Mouse (Mus musculus): Measurements from ENCODE around the gene AI854703. TPM values are rescaled to one million over a fixed set of nuclear protein-coding genes. Genes with fewer than 3 reads are reported as not detected.

The AI854703 gene
- polyA plus RNA-seq, 1 experiment from 2014 or later: 26.9 TPM

GRCm38 (mm10) chr6:48626984-48627383 lies 420 bp downstream of the AI854703 start:
- H3K36me3 ChIP-seq (ENCODE audit: control insufficient read depth, insufficient read depth, low read length): no peaks in the 10 kb centered on the region
- H3K4me2 ChIP-seq (ENCODE audit: low read depth, low read length): peak overlapping the region; percentile 73
- H3K27ac ChIP-seq (ENCODE audit: low read depth, low read length): no peak overlapping the region
- H3K9me3 ChIP-seq (ENCODE audit: control insufficient read depth, low read length): no peaks in the 10 kb centered on the region
- H3K27me3 ChIP-seq (ENCODE audit: control insufficient read depth, insufficient read depth, low read length): 0 out of 2 replicates have a peak, but pooled peaks cover 7% of the 10 kb centered on the region
- peaks cover 4% of the 10 kb centered on the region; the same call in 1 of the 2 replicates for H3K4me1 ChIP-seq (ENCODE audit: control insufficient read depth, insufficient read depth, low read length)
- ATAC-seq (ENCODE audit: low read depth): peak; percentile 47; the same call in 1 of the 2 replicates
- WGBS: under 1% methylated on average over 32 of the region's 32 CpGs
- peak overlapping the region; percentile 55 for H3K9ac ChIP-seq (replicated peaks; ENCODE audit: low read depth, low read length)
- peak overlapping the region; percentile 48 for H3K4me3 ChIP-seq (ENCODE audit: low read depth, low read length)

- no peak overlapping the region for H3K27ac ChIP-seq (ENCODE audit: low read depth, low read length)
- no peaks in the 10 kb centered on the region for H3K9me3 ChIP-seq (ENCODE audit: control insufficient read depth, low read length)
- H3K4me2 ChIP-seq (ENCODE audit: low read depth, low read length): peak overlapping the region; percentile 73
- 2% methylated on average over 7 of the region's 7 CpGs for WGBS
- peak overlapping the region; percentile 55 for H3K9ac ChIP-seq (replicated peaks; ENCODE audit: low read depth, low read length)
- 0 out of 2 replicates have a peak, but pooled peaks cover 7% of the 10 kb centered on the region for H3K27me3 ChIP-seq (ENCODE audit: control insufficient read depth, insufficient read depth, low read length)
- H3K36me3 ChIP-seq (ENCODE audit: control insufficient read depth, insufficient read depth, low read length): no peaks in the 10 kb centered on the region
- ATAC-seq (ENCODE audit: low read depth): no peak
- H3K4me3 ChIP-seq (ENCODE audit: low read depth, low read length): peak overlapping the region; percentile 48
- peaks cover 4% of the 10 kb centered on the region; the same call in 1 of the 2 replicates for H3K4me1 ChIP-seq (ENCODE audit: control insufficient read depth, insufficient read depth, low read length)
Measured at GRCm38 (mm10) chr6:48627511-48627924, 954 bp downstream of the AI854703 start.

- no peak overlapping the region for H3K4me3 ChIP-seq (ENCODE audit: low read depth, low read length)
- H3K4me1 ChIP-seq (ENCODE audit: control insufficient read depth, insufficient read depth, low read length): peaks cover 4% of the 10 kb centered on the region; the same call in 1 of the 2 replicates
- H3K27ac ChIP-seq (ENCODE audit: low read depth, low read length): no peak overlapping the region
- ATAC-seq (ENCODE audit: low read depth): no peak
- no peak overlapping the region for H3K4me2 ChIP-seq (ENCODE audit: low read depth, low read length)
- 80% methylated on average over 3 of the region's 3 CpGs for WGBS
- no peaks in the 10 kb centered on the region for H3K9me3 ChIP-seq (ENCODE audit: control insufficient read depth, low read length)
- no peaks in the 10 kb centered on the region for H3K36me3 ChIP-seq (ENCODE audit: control insufficient read depth, insufficient read depth, low read length)
- no peak overlapping the region for H3K9ac ChIP-seq (replicated peaks; ENCODE audit: low read depth, low read length)
- 0 out of 2 replicates have a peak, but pooled peaks cover 7% of the 10 kb centered on the region for H3K27me3 ChIP-seq (ENCODE audit: control insufficient read depth, insufficient read depth, low read length)
Measured at GRCm38 (mm10) chr6:48628377-48628776, 1.8 kb downstream of the AI854703 start.

GRCm38 (mm10) chr6:48628808-48629660 lies 2.5 kb downstream of the AI854703 start:
- H3K4me2 ChIP-seq (ENCODE audit: low read depth, low read length): peak overlapping the region; percentile 74

GRCm38 (mm10) chr6:48629661-48630034 lies 3.1 kb downstream of the AI854703 start:
- H3K27ac ChIP-seq (ENCODE audit: low read depth, low read length): no peak overlapping the region
- H3K4me2 ChIP-seq (ENCODE audit: low read depth, low read length): peak overlapping the region; percentile 74
- no peaks in the 10 kb centered on the region for H3K36me3 ChIP-seq (ENCODE audit: control insufficient read depth, insufficient read depth, low read length)
- 18% methylated on average over 13 of the region's 13 CpGs for WGBS
- ATAC-seq (ENCODE audit: low read depth): peak; percentile 52; the same call in 1 of the 2 replicates
- H3K4me3 ChIP-seq (ENCODE audit: low read depth, low read length): peak overlapping the region; percentile 39
- no peaks in the 10 kb centered on the region for H3K9me3 ChIP-seq (ENCODE audit: control insufficient read depth, low read length)
- H3K4me1 ChIP-seq (ENCODE audit: control insufficient read depth, insufficient read depth, low read length): peaks cover 4% of the 10 kb centered on the region; the same call in 1 of the 2 replicates
- 0 out of 2 replicates have a peak, but pooled peaks cover 7% of the 10 kb centered on the region for H3K27me3 ChIP-seq (ENCODE audit: control insufficient read depth, insufficient read depth, low read length)
- peak overlapping the region; percentile 33 for H3K9ac ChIP-seq (replicated peaks; ENCODE audit: low read depth, low read length)

More at GRCm38 (mm10) chr6:48628808-48629660, 2.5 kb downstream of the AI854703 start:
- peak; percentile 79 for ATAC-seq (ENCODE audit: low read depth)
- Histone ChIP-seq H3K4me1 (ENCODE audit: control insufficient read depth, insufficient read depth, low read length) (peaks cover 4% of the 10 kb centered on the region; the same call in 1 of the 2 replicates), H3K27ac (ENCODE audit: low read depth, low read length) (peak overlapping the region; percentile 40; the same call in 1 of the 2 replicates), H3K9ac (replicated peaks; ENCODE audit: low read depth, low read length) (peak overlapping the region; percentile 33), H3K36me3 (ENCODE audit: control insufficient read depth, insufficient read depth, low read length) (no peaks in the 10 kb centered on the region), H3K27me3 (ENCODE audit: control insufficient read depth, insufficient read depth, low read length) (0 out of 2 replicates have a peak, but pooled peaks cover 7% of the 10 kb centered on the region), H3K9me3 (ENCODE audit: control insufficient read depth, low read length) (no peaks in the 10 kb centered on the region), H3K4me3 (ENCODE audit: low read depth, low read length) (peak overlapping the region; percentile 39)
- 7% methylated on average over 45 of the region's 54 CpGs for WGBS

- Histone ChIP-seq H3K4me2 (ENCODE audit: low read depth, low read length) (no peak overlapping the region), H3K9me3 (ENCODE audit: control insufficient read depth, low read length) (no peaks in the 10 kb centered on the region), H3K27ac (ENCODE audit: low read depth, low read length) (no peak overlapping the region), H3K27me3 (ENCODE audit: control insufficient read depth, insufficient read depth, low read length) (0 out of 2 replicates have a peak, but pooled peaks cover 7% of the 10 kb centered on the region), H3K9ac (replicated peaks; ENCODE audit: low read depth, low read length) (no peak overlapping the region), H3K36me3 (ENCODE audit: control insufficient read depth, insufficient read depth, low read length) (no peaks in the 10 kb centered on the region), H3K4me3 (ENCODE audit: low read depth, low read length) (no peak overlapping the region), H3K4me1 (ENCODE audit: control insufficient read depth, insufficient read depth, low read length) (peaks cover 4% of the 10 kb centered on the region; the same call in 1 of the 2 replicates)
- WGBS: 93% methylated on average over 8 of the region's 8 CpGs
- no peak for ATAC-seq (ENCODE audit: low read depth)
Measured at GRCm38 (mm10) chr6:48630831-48631230, 4.3 kb downstream of the AI854703 start.

- ATAC-seq (ENCODE audit: low read depth): no peak
- no peaks in the 10 kb centered on the region for H3K9me3 ChIP-seq (ENCODE audit: control insufficient read depth, low read length)
- H3K4me3 ChIP-seq (ENCODE audit: low read depth, low read length): no peak overlapping the region
- H3K9ac ChIP-seq (replicated peaks; ENCODE audit: low read depth, low read length): no peak overlapping the region
- H3K4me1 ChIP-seq (ENCODE audit: control insufficient read depth, insufficient read depth, low read length): no peaks in the 10 kb centered on the region
- no peak overlapping the region for H3K4me2 ChIP-seq (ENCODE audit: low read depth, low read length)
- H3K36me3 ChIP-seq (ENCODE audit: control insufficient read depth, insufficient read depth, low read length): no peaks in the 10 kb centered on the region
- H3K27ac ChIP-seq (ENCODE audit: low read depth, low read length): no peak overlapping the region
- 88% methylated on average over 2 of the region's 2 CpGs for WGBS
- no peaks in the 10 kb centered on the region for H3K27me3 ChIP-seq (ENCODE audit: control insufficient read depth, insufficient read depth, low read length)
Measured at GRCm38 (mm10) chr6:48635105-48635504, 8.5 kb downstream of the AI854703 start.

GRCm38 (mm10) chr6:48636515-48636914 lies 10.0 kb downstream of the AI854703 start:
- ATAC-seq (ENCODE audit: low read depth): no peak
- H3K27ac ChIP-seq (ENCODE audit: low read depth, low read length): no peak overlapping the region
- H3K9ac ChIP-seq (replicated peaks; ENCODE audit: low read depth, low read length): no peak overlapping the region
- 36% methylated on average over 6 of the region's 6 CpGs for WGBS
- H3K4me3 ChIP-seq (ENCODE audit: low read depth, low read length): no peak overlapping the region
- H3K4me1 ChIP-seq (ENCODE audit: control insufficient read depth, insufficient read depth, low read length): no peaks in the 10 kb centered on the region
- no peaks in the 10 kb centered on the region for H3K9me3 ChIP-seq (ENCODE audit: control insufficient read depth, low read length)
- no peaks in the 10 kb centered on the region for H3K27me3 ChIP-seq (ENCODE audit: control insufficient read depth, insufficient read depth, low read length)
- H3K4me2 ChIP-seq (ENCODE audit: low read depth, low read length): no peak overlapping the region
- no peaks in the 10 kb centered on the region for H3K36me3 ChIP-seq (ENCODE audit: control insufficient read depth, insufficient read depth, low read length)
